Mouse (Mus musculus) C2C12 (cell line): ENCODE results near the gene Cox5a. TPM values are rescaled to one million over a fixed set of nuclear protein-coding genes. Genes with fewer than 3 reads are reported as not detected.

Experiments
- H3K27me3 ChIP-seq: one replicate; pipeline ENCODE4 v1.6.1; 2011; ENCODE audit not compliant: control insufficient read depth, insufficient read depth, insufficient read length
- H3K36me3 ChIP-seq: one replicate; pipeline ENCODE4 v1.6.1; 2011; ENCODE audit not compliant: control insufficient read depth, insufficient read depth
- H3K4me3 ChIP-seq: one replicate; pipeline ENCODE4 v1.5.1; 2011; ENCODE audit warnings: mild to moderate bottlenecking, control low read depth; ENCODE audit not compliant: poor library complexity, insufficient read depth, severe bottlenecking
- H3K79me2 ChIP-seq: one replicate; pipeline ENCODE4 v1.6.1; 2011; ENCODE audit not compliant: control insufficient read depth, insufficient read depth
- H3K79me3 ChIP-seq: one replicate; pipeline ENCODE4 v1.6.1; 2011; ENCODE audit warnings: low read depth, control low read depth
- H3ac ChIP-seq: one replicate; pipeline ENCODE3; 2011; ENCODE audit warnings: low read depth; ENCODE audit not compliant: control insufficient read depth, insufficient read length
- CEBPB ChIP-seq: IDR thresholded peaks from one replicate; pipeline ENCODE4 v1.6.1; 2011; ENCODE audit warnings: low read depth, mild to moderate bottlenecking, control low read depth, moderate library complexity
- CTCF ChIP-seq: IDR thresholded peaks from one replicate; pipeline ENCODE4 v1.5.1; 2011; ENCODE audit not compliant: control insufficient read depth, insufficient read depth, insufficient read length
- FOSL1 ChIP-seq: IDR thresholded peaks from one replicate; pipeline ENCODE4 v1.8.0; 2011; ENCODE audit warnings: mild to moderate bottlenecking, low read length; ENCODE audit not compliant: poor library complexity, insufficient read depth, severe bottlenecking
- MAX ChIP-seq: IDR thresholded peaks from one replicate; pipeline ENCODE4 v1.6.1; 2011; ENCODE audit warnings: mild to moderate bottlenecking, control low read depth
- MYOD1 ChIP-seq: IDR thresholded peaks from one replicate; pipeline ENCODE4 v1.6.1; 2011; ENCODE audit warnings: low read depth; ENCODE audit not compliant: control insufficient read depth, insufficient read length
- MYOG ChIP-seq: IDR thresholded peaks from one replicate; pipeline ENCODE4 v1.6.1; 2011; ENCODE audit not compliant: control insufficient read depth, insufficient read length; ENCODE audit errors: extremely low read depth
- USF1 ChIP-seq: IDR thresholded peaks from one replicate; pipeline ENCODE4 v1.6.1; 2011; ENCODE audit warnings: low read depth, mild to moderate bottlenecking, control low read depth, moderate library complexity
- polyA plus RNA-seq: library from polyadenylated mRNA; unstranded; fragments of >200 nt; fragmentation: generic; extraction: Trizol; gene quantifications from one replicate; pipeline ENCODE4 v1.2.1, GENCODE M21; 2012; ENCODE audit warnings: missing spikeins

The Cox5a gene
- polyA plus RNA-seq, 1 experiment: 630 TPM

DNA sequence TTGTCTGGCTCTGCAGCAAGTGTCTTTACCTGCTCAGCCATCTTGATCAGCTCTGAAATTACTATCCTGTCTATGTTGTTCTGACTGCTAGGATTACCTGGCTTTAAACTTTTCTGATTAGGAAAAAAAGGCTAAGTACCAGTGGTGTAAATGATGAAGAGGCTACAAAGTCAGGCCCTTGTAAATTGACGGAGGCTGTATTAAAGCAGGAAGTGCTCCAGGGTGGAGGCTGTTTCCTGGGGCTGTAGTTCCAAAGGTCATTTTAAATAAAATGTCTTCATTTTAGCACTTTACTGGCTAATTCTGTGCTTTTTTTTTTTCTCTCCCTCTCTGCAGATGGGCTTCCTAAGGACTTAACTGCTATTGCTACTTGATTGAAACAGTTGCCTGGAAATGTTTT, 10.9 kb downstream of the Cox5a start:
- Histone ChIP-seq H3K79me2 (peaks cover 46% of the 10 kb centered on the region), H3K27me3 (no peaks in the 10 kb centered on the region), H3K79me3 (peaks cover 23% of the 10 kb centered on the region), H3K36me3 (peaks cover 58% of the 10 kb centered on the region), H3K4me3 (no peak overlapping the region), H3ac (no peak overlapping the region)
- TF ChIP-seq MAX (no peak), CTCF (no peak), USF1 (no peak), CEBPB (no peak), FOSL1 (no peak), MYOD1 (no peak), MYOG (no peak)

DNA sequence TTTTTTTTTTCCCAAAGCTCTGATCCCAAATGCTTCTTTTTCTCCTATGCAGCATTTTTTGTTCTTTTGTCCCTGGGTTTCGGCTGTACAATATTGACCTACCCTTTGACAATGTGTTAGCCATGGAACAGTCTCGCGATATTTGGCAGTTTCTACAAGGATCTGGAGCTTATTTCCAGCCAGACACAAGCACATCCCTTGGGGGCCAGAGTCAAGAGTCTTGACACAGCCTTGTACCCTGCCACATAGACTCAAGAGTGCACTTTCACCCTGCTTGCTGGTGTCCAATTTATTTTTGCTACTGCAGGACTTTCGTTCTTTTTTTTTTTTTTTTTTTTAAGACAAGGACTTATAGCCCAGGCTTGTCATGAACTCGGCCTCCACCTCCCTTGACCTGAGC, 15.3 kb downstream of the Cox5a start:
- H3K79me3 ChIP-seq: peaks cover 9% of the 10 kb centered on the region
- TF ChIP-seq FOSL1 (no peak), MYOD1 (no peak), USF1 (no peak), MYOG (no peak), MAX (no peak), CTCF (no peak), CEBPB (no peak)
- no peak overlapping the region for H3ac ChIP-seq
- H3K27me3 ChIP-seq: no peaks in the 10 kb centered on the region
- H3K36me3 ChIP-seq: peaks cover 54% of the 10 kb centered on the region
- H3K4me3 ChIP-seq: peak overlapping the region; percentile 66
- H3K79me2 ChIP-seq: peaks cover 23% of the 10 kb centered on the region

- no peak for TF ChIP-seq CTCF
- TF ChIP-seq USF1: no peak
- TF ChIP-seq MYOD1: no peak
- TF ChIP-seq FOSL1: no peak
- TF ChIP-seq MYOG: no peak
- no peak for TF ChIP-seq CEBPB
- TF ChIP-seq MAX: no peak
- peaks cover 16% of the 10 kb centered on the region for H3K79me2 ChIP-seq
- H3K4me3 ChIP-seq: peak within 1 kb of the TSS; percentile 66
- H3K36me3 ChIP-seq: peaks cover 53% of the 10 kb centered on the region
- H3K27me3 ChIP-seq: no peaks in the 10 kb centered on the region
- H3K79me3 ChIP-seq: peaks cover 9% of the 10 kb centered on the region
- H3ac ChIP-seq: peak within 1 kb of the TSS; percentile 86
Measured at GRCm38 (mm10) chr9:57537044-57537727, 16.1 kb downstream of the Cox5a start, which contains the start of gene Fam219b. Gene Fam219b, plus strand, starts transcription at chr9:57537528.

- peaks cover 53% of the 10 kb centered on the region for H3K36me3 ChIP-seq
- TF ChIP-seq USF1: no peak
- TF ChIP-seq MAX: no peak
- TF ChIP-seq MYOG: no peak
- no peak for TF ChIP-seq CEBPB
- TF ChIP-seq FOSL1: no peak
- no peak for TF ChIP-seq CTCF
- TF ChIP-seq MYOD1: no peak
- peaks cover 16% of the 10 kb centered on the region for H3K79me2 ChIP-seq
- no peaks in the 10 kb centered on the region for H3K27me3 ChIP-seq
- H3K79me3 ChIP-seq: peaks cover 9% of the 10 kb centered on the region
- peak overlapping the region; percentile 66 for H3K4me3 ChIP-seq
- H3ac ChIP-seq: peak overlapping the region; percentile 86
Measured at GRCm38 (mm10) chr9:57537728-57538181, 16.7 kb downstream of the Cox5a start.

GRCm38 (mm10) chr9:57539550-57539949, 18.5 kb downstream of the Cox5a start:
- H3ac ChIP-seq: no peak overlapping the region
- H3K79me2 ChIP-seq: peaks cover 16% of the 10 kb centered on the region
- H3K27me3 ChIP-seq: no peaks in the 10 kb centered on the region
- H3K79me3 ChIP-seq: peaks cover 9% of the 10 kb centered on the region
- H3K36me3 ChIP-seq: peaks cover 52% of the 10 kb centered on the region
- H3K4me3 ChIP-seq: no peak overlapping the region
- TF ChIP-seq FOSL1: no peak
- TF ChIP-seq MYOD1: no peak
- TF ChIP-seq CTCF: no peak
- no peak for TF ChIP-seq CEBPB
- TF ChIP-seq MYOG: no peak
- TF ChIP-seq MAX: no peak
- no peak for TF ChIP-seq USF1
